Comparison of ENCODE assay signal across 8 mouse cellular contexts in the genomic region with DNA sequence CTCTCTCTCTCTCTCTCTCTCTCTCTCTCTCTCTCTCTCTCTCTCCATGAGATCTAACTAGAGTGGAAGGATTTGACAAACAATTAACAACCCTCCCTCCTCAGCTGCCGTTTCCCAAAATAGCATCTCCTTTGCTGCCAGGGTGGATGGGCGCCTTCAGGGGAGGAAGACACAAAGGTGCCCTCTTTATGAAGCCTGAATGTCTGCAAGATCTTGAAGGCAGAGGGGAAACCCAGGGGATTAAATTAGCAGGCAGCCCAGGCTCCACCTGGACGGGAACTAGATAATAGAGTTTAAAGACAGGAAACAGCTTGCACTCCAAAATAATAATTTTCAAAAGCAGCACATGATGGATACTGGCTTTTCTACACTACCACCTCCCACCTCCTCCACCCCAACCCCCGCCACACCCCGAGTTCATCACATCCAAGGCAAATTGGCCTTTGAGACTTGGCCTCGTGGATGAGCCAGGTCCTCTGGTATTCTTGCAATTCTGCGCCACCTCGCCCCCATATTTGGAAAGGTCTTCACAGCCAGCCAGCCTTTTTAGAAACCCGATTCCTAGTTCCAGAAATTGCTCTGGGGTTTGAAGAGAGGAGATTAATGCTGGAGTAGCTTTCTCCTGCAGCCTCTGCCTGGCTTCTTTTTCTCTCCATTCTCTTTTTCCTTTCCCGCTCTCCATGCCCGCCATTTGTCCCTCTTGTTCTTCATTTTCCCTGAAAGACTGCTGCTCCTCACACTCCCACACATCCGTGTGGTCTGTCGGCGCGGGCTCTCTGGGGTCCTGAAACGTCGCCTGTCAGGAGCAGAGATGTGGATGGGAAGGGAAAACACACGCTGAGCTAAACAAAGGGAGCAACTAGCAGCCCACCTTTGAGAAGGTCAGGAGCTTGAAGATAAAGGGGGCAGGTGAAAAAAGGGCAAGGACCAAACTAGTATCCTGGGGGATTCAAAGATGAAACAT. TPM values are rescaled to one million over a fixed set of nuclear protein-coding genes. Genes with fewer than 3 reads are reported as not detected.
DNase-seq lines count a peak whose midpoint lies in the region; ATAC-seq lines count a peak whose summit lies in the region.

No protein-coding gene starts in this region.

- H3K27me3 ChIP-seq in embryonic facial prominence, embryonic 10.5 days (replicated peaks; ENCODE audit: low read depth, poor library complexity, severe bottlenecking): peaks cover 33% of the 10 kb centered on the region
- H3K27me3 ChIP-seq in hindbrain, embryonic 10.5 days (ENCODE audit: insufficient read depth, poor library complexity, severe bottlenecking): peaks cover 33% of the 10 kb centered on the region
- H3K27me3 ChIP-seq in midbrain, embryonic 15.5 days (replicated peaks): no peaks in the 10 kb centered on the region

- no peak for ATAC-seq in cerebellum, adult (ENCODE audit: insufficient number of reproducible peaks, low FRiP score, low TSS enrichment)
- peak; percentile 40; the same call in 1 of the 2 replicates for ATAC-seq in midbrain, embryonic 15.5 days (replicated peaks)

- H3K27ac ChIP-seq in embryonic facial prominence, embryonic 10.5 days (replicated peaks): peak overlapping the region; percentile 69
- peak overlapping the region; percentile 42 for H3K27ac ChIP-seq in hindbrain, embryonic 10.5 days
- H3K27ac ChIP-seq in midbrain, embryonic 15.5 days: peak overlapping the region; percentile 79

- WGBS in embryonic facial prominence, embryonic 10.5 days: 17% methylated on average over 18 of the region's 18 CpGs
- 23% methylated on average over 18 of the region's 18 CpGs for WGBS in hindbrain, embryonic 10.5 days
- WGBS in midbrain, embryonic 15.5 days: 15% methylated on average over 18 of the region's 18 CpGs

- H3K4me2 ChIP-seq in midbrain, embryonic 15.5 days: peak overlapping the region; percentile 15

- H3K9ac ChIP-seq in midbrain, embryonic 15.5 days: peak overlapping the region; percentile 20; the same call in 1 of the 2 replicates

- H3K36me3 ChIP-seq in embryonic facial prominence, embryonic 10.5 days (replicated peaks): no peaks in the 10 kb centered on the region
- H3K36me3 ChIP-seq in hindbrain, embryonic 10.5 days: no peaks in the 10 kb centered on the region
- no peaks in the 10 kb centered on the region for H3K36me3 ChIP-seq in midbrain, embryonic 15.5 days (replicated peaks)

- no peaks in the 10 kb centered on the region for H3K9me3 ChIP-seq in embryonic facial prominence, embryonic 10.5 days
- H3K9me3 ChIP-seq in hindbrain, embryonic 10.5 days: no peaks in the 10 kb centered on the region
- no peaks in the 10 kb centered on the region for H3K9me3 ChIP-seq in midbrain, embryonic 15.5 days

- peaks cover 50% of the 10 kb centered on the region for H3K4me1 ChIP-seq in embryonic facial prominence, embryonic 10.5 days
- H3K4me1 ChIP-seq in hindbrain, embryonic 10.5 days (replicated peaks): peaks cover 42% of the 10 kb centered on the region
- peaks cover 34% of the 10 kb centered on the region for H3K4me1 ChIP-seq in midbrain, embryonic 15.5 days

- H3K4me3 ChIP-seq in embryonic facial prominence, embryonic 10.5 days: peak overlapping the region; percentile 3; the same call in 1 of the 2 replicates
- no peak overlapping the region; the same call in 1 of the 2 replicates for H3K4me3 ChIP-seq in hindbrain, embryonic 10.5 days
- no peak overlapping the region for H3K4me3 ChIP-seq in midbrain, embryonic 15.5 days

- DNase-seq in cerebellum, postnatal 10 days: peak; percentile 66 to 68
- peak; percentile 41 for DNase-seq in embryonic facial prominence, embryonic 10.5 days (ENCODE audit: low spot score)
- no peak for DNase-seq in hindbrain, embryonic 10.5 days (ENCODE audit: low spot score)
- no peak for DNase-seq in spleen, postnatal 10 days (ENCODE audit: low spot score in 2 of 2)
- DNase-seq in right cerebral cortex, adult 2 months (ENCODE audit: low spot score in 2 of 2): no peak
- no peak for DNase-seq in embryo, embryonic 9.5 days (ENCODE audit: extremely low spot score)

RNA-seq across cellular contexts. Expression of a gene that starts 10.2 kb away (rescaled TPM):
- 4.4 TPM in 2 replicates for polyA plus RNA-seq in embryonic facial prominence, embryonic 10.5 days (2016; fragmentation: Nextera tagmentation; extraction: Ambion mirVana)
- polyA plus RNA-seq in hindbrain, embryonic 10.5 days (2016; fragmentation: Nextera tagmentation; extraction: Ambion mirVana): 4.1 and 7.0 TPM in 2 replicates
- 7.2 and 9.4 TPM in 2 replicates for polyA plus RNA-seq in midbrain, embryonic 15.5 days (2015; fragmentation: Nextera tagmentation; extraction: Ambion mirVana)

RNA-seq across cellular contexts. Expression of a gene that starts 36.9 kb away (rescaled TPM):
- polyA plus RNA-seq in embryonic facial prominence, embryonic 10.5 days (2016; fragmentation: Nextera tagmentation; extraction: Ambion mirVana): 1.2 and 1.4 TPM in 2 replicates
- polyA plus RNA-seq in hindbrain, embryonic 10.5 days (2016; fragmentation: Nextera tagmentation; extraction: Ambion mirVana): 0.55 and 1.1 TPM in 2 replicates
- polyA plus RNA-seq in midbrain, embryonic 15.5 days (2015; fragmentation: Nextera tagmentation; extraction: Ambion mirVana): 0.71 and 1.2 TPM in 2 replicates

RNA-seq across cellular contexts. Expression of a gene that starts 48.8 kb away (rescaled TPM):
- polyA plus RNA-seq in embryonic facial prominence, embryonic 10.5 days (2016; fragmentation: Nextera tagmentation; extraction: Ambion mirVana): 85.0 and 88.9 TPM in 2 replicates
- polyA plus RNA-seq in hindbrain, embryonic 10.5 days (2016; fragmentation: Nextera tagmentation; extraction: Ambion mirVana): 84.4 and 101 TPM in 2 replicates
- polyA plus RNA-seq in midbrain, embryonic 15.5 days (2015; fragmentation: Nextera tagmentation; extraction: Ambion mirVana): 114 and 118 TPM in 2 replicates

Comparison
In these comparisons a context has a peak if more than half of its experiments do, and no peak if none do; other contexts are left out.
1. DNase-seq: peak in cerebellum, postnatal 10 days (2 of 2) and embryonic facial prominence, embryonic 10.5 days (single experiment); none in hindbrain, embryonic 10.5 days (single experiment), spleen, postnatal 10 days (0 of 2), right cerebral cortex, adult 2 months (0 of 2) and embryo, embryonic 9.5 days (single experiment).
2. Peak in every context shown above with its lines, with median percentiles within 50 percentile points of each other: H3K27ac ChIP-seq.